Mouse (Mus musculus) left cerebral cortex, postnatal 10 days (tissue): Measurements from ENCODE around the gene Sbf2. TPM values are rescaled to one million over a fixed set of nuclear protein-coding genes. Genes with fewer than 3 reads are reported as not detected.
"Not testable (repeated sequence)": the region's sequence is repeated elsewhere in the genome, so short reads cannot be mapped to it uniquely, and the experiment has no call there.

Experiments
- DNase-seq, 2 experiments: peaks; one replicate each; pipeline ENCODE4 v3.0.0; 2021 to 2022; ENCODE audit warnings: low spot score in 2 of 2, mixed read lengths in 1 of 2; ENCODE audit errors: extremely low spot score in 1 of 2
- intact Hi-C: fragments of 180-260 bp; cut with DNase I; formaldehyde crosslinking; loops from one replicate; pipeline ENCODE4 v1.15.1; 2025
- total RNA-seq, 2 experiments: library from RNA; stranded (reverse); gene quantifications; 2 replicates each; pipeline ENCODE4 v1.2.3; 2021

Gene Sbf2
- total RNA-seq, 2 experiments from 2014 or later = 78.8 to 81.4 TPM

DNA sequence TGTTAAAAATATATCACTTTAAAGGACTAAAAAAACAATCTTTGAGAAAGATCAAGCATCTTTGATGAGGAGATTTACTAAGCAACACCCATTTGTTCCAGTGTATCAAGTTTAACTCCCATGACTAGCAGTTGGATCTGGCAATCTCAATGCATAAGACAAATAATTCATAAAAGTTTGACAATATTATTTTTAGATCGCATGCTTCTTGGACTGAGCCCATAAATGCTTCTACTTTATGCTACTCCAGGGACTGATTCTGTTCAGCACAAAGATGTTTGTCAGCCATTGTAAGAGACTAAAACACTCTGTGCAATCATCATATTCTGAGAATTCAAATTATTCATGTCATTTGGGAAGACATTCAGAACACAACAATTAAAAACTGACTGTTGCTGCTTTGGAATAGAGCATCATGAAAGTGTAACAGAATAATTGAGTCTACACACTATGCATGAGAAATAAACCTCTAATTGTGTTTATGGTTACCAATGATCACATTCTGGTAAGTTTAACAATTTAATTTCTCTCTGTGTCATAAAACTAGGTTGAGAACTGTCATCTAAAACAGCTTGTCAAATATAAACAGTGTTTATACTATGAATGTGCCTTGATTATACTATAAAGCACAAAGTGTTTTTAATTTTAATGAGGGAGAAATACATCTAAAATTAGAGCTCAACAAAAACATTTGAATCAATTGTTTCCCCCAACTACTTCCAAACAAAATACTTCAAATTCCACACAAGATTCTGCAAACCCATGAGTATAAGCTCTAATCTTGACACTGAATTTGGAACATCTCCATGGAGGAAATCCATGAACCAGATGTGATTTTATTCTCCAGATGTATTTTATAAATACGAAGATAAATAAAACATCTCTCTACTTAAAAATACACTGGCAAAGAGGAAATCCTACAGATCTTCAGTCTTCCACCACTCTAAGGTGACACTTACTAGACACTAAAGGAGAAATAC lies 98.2 kb downstream of the Sbf2 start:
- no peak for DNase-seq
- intact Hi-C loops = no loop called here

DNA sequence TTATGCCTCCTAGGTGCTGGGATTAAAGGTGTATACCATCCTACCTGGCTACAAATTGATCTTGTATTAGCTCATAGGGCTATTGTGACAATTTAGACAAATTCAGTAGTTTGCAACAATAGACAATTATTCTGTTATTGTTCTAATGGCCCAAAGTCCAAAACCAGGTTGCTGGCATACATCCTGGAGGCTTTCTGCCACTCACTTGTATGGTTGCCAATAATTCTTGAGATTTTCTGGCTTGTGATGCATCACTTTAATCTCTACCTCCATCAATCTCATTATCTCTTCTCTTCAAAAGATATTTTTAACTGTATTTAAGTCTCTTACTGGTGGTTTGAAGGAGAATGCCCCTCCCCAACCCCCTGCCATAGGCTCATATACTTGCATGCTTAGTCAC lies 100.6 kb downstream of the Sbf2 start:
- DNase-seq = no peak
- intact Hi-C loops = no loop called here

DNA sequence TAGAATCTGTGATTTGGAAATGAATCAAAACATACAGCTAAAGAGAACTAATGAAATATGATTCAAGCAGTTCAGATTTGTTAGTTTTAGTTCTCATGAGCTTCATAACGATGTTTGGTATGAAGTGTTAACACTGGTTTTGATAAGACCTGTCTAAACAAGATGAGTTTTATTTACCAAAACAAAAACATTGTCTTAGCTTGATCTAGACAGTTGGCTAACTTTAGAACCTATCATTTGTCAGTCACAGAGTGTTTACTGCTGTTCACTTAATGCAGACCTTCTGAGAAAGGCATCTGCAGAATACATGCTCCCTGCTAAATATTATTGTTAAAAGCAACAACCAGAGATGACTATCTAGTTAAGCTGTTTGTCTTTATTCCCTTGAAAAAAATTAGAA lies 116.1 kb downstream of the Sbf2 start:
- no peak for DNase-seq
- intact Hi-C loops = no loop called here

DNA sequence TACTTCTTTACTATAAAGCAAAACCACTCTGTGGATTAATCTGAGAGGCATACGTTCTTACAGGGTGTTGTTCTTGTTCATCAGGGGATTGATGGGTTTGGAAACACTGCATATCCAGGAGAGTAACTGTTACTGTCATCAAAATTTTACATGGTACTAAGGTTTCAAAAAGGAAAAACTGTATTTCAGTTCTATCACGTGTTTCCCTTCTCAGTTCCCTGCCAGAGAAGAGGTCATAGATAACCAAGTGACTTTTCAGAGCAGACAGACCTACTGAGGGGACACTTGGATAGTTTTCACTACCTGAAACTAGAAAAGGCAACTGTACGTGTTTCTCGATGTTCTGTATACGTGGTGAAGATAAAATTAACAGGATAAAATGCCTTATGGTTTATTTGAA lies 123.7 kb downstream of the Sbf2 start:
- intact Hi-C loops = no loop called here

GRCm38 (mm10) chr7:110485051-110485450 lies 129.7 kb downstream of the Sbf2 start:
- DNase-seq = no peak
- intact Hi-C loops = no loop called here

More for the DNA sequence above, 123.7 kb downstream of the Sbf2 start:
- DNase-seq = no peak

GRCm38 (mm10) chr7:110470987-110471386 lies 143.7 kb downstream of the Sbf2 start:
- no peak for DNase-seq
- intact Hi-C loops = no loop called here

DNA sequence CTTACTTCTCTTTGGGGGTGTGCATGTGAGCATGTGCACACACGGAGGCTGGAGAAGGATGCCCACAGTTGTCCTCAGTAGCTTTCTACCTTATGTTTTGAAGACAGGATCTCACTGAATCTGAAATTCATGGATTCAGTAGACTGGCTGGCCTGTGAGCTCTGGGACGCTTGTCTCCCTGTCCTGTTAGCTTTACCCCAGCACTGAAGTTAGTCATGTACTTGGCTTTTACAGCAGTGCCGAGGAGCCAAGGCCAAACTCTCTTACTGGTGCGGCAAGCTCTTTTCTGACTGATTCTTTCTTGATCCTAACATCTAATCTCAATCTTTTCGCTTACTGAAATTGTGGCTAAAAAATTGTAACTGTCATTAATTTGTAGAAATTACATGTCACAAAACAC lies 151.3 kb downstream of the Sbf2 start:
- intact Hi-C loops = no loop called here
- no peak for DNase-seq

GRCm38 (mm10) chr7:110432301-110432700 lies 182.4 kb downstream of the Sbf2 start:
- DNase-seq = peak; percentile 48 to 51
- intact Hi-C loops = loop anchor here (5.0 to 10.0 kb wide), 3 partner anchors 145 to 268 kb away; no protein-coding TSS in a partner anchor

- intact Hi-C loops = no loop called here
- no peak for DNase-seq
Observed at GRCm38 (mm10) chr7:110416318-110416717, 198.4 kb downstream of the Sbf2 start.

DNA sequence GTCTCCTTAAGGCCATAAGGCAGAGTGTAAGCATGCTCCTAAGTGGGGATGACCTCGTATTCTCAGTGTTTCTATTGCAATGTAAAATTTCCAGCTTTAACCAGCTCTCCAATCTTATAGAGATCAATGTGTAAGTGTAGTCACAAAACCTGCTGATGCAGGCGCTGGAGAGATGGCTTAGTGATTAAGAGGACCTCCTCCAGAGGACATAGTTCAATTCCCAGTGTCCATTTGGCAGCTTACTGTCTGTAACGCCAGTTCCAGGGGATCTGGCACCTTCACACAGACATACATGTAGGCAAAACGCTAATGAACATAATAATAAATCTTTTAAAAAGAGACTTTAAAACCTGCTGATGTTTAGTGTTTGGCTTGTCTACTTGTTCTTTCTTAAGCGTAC lies 200.4 kb downstream of the Sbf2 start:
- intact Hi-C loops = no loop called here
- no peak for DNase-seq

GRCm38 (mm10) chr7:110402092-110402491 lies 212.6 kb downstream of the Sbf2 start:
- intact Hi-C loops = no loop called here

GRCm38 (mm10) chr7:110392576-110392975 lies 222.1 kb downstream of the Sbf2 start:
- intact Hi-C loops = no loop called here
- DNase-seq = no peak

More at GRCm38 (mm10) chr7:110402092-110402491, 212.6 kb downstream of the Sbf2 start:
- no peak for DNase-seq

- intact Hi-C loops = no loop called here
- no peak for DNase-seq
Observed at GRCm38 (mm10) chr7:110391632-110392031, 223.1 kb downstream of the Sbf2 start.

DNA sequence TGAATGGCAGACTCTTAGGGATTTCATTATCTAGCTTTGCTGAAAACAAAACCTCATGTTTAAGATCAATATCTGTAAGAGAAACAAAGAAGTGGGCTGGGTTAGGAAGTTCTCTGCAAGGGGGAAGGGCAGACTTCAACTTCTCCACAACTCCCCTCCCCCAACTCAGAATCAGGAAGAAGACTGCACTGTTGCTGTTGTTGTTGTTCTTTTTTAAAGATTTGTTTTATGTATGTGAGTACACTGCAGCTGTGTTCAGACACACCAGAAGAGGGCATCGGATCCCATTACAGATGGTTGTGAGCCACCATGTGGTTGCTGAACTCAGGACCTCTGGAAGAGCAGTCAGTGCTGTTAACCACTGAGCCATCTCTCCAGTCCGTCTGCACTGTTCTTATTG lies 225.8 kb downstream of the Sbf2 start:
- intact Hi-C loops = not testable (repeated sequence)

DNA sequence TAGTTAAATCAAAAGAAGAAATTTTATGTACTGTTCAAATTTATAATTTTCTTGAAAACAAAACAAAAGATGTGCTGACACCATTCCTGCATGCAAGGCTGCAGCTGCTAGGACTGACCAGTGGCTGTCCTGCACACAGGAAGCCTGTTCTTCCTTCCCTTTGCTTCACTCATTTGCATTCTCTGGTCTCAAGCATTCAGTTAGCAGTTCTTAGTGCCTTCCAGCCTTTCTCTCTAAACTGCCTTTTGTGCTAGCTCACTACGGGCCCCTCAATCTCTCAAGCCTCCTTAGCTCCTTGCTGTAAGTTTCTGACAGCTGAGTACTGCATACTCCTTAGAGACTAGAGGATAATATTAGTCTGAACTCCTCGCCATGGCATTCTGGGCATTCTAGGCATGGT lies 227.2 kb downstream of the Sbf2 start:
- intact Hi-C loops = no loop called here
- DNase-seq = peak in 1 of 2 experiments; percentile 18

More for the DNA sequence above, 225.8 kb downstream of the Sbf2 start:
- not testable (repeated sequence) for DNase-seq

- no peak for DNase-seq
- intact Hi-C loops = no loop called here
Observed at GRCm38 (mm10) chr7:110385482-110385881, 229.2 kb downstream of the Sbf2 start.

DNA sequence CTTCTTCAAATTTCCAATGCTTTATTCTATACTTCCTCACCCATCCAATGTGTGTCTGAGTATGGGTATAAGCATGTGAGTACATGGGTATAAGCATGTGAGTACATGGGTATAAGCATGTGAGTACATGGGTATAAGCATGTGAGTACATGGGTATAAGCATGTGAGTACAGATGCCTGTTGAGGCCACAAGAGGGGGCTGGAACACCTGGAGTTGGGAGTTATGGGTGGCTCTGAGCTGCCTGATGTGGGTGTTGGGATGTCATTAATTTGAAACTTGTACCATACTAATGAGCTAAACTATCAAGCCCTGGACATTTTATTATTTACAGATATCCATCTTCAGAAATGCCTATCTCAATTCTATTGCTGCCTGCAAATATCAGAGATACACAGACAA lies 230.4 kb downstream of the Sbf2 start:
- intact Hi-C loops = no loop called here

DNA sequence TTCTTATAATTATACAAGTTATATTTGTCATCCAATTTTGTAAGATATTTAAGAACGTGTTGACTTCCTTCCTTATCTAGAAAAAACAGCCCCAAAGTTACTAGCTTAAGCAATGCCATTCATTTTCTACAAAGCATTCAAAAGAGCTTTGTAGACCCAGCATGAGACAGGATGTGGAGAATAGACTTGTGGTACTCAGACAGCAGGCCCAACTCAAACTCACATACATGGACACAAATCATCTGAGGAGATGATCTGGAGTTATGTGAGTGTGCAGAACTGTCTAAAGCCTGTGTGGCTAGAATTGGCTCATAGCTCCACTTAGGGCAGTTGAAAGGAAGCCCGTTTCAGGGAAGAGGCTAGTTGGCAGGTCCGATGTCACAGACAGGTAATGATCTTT lies 233.1 kb downstream of the Sbf2 start:
- DNase-seq = no peak
- intact Hi-C loops = no loop called here

More for the DNA sequence above, 230.4 kb downstream of the Sbf2 start:
- DNase-seq = no peak

DNA sequence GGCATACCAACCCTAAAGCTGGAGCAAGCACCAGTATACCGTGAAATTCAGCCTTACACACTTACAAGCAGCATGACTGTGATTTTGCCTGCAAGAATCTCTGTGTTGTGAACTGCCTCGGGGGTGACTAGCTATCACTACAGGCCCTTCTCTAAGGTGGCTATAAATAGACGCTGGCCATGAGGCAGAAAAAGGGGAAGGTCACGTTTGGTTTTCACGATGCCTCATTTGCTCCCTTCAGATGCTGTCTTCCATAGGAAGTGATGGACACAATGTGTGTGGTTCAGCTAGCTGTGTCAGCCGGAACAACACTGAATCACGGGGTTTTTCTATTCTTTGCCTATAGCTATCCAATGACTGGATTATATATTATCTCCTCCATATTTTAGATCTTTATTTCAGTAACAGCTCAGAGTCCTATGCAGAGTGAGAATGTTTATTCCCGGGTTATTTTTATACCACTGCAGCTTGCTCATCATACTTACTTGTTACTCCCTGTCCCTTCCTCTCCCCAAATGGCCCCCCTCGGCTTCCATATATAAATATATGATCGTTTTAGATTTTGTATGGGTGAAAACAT lies 235.3 kb downstream of the Sbf2 start:
- DNase-seq = peak in 1 of 2 experiments; percentile 31
- intact Hi-C loops = no loop called here

- intact Hi-C loops = no loop called here
- no peak for DNase-seq
Observed at GRCm38 (mm10) chr7:110372529-110372928, 242.2 kb downstream of the Sbf2 start.
